Mouse (Mus musculus): Measurements from ENCODE around the gene Ehbp1l1.

The Ehbp1l1 gene

DNA sequence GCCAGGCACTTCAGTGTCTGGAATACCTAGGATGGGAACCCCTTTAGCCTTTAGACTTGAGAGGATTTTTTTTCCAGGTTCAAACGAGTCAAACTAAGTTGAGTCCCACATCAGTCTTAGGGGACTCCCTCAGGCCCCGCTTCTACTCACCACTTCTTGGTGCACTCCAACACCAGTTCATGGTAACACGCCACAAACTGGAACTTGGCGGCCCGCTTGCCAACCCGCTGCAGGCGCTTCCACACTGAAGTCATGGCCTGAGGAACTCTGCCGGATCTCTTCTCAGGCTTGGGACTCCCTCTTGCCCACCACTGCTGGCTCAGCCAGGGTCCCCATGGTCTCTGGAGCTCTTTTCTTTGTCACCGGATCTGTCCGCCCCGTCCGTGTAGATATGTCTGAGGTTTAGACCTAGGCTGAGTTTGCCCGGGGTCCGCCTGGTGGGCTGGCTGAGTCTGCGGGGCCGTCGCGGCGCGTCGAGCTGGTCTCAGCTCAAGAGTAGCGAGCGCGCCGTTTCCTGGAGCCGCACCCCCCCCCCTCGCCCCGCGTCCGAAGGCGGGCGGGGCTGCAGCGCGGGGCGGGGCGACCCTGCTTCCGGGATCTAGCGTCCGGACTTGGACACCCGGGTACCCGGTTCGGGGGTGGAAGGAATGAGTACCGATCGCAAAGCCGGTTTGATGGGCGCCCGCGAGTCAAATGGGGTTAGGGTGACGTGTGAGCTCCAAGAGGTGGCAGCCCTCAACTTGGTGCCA lies at the start of gene Ehbp1l1:
TSS of gene Ehbp1l1 (minus strand) at position 551 of the 749 bp plus-strand sequence.
- DNase-seq: no peak

DNA sequence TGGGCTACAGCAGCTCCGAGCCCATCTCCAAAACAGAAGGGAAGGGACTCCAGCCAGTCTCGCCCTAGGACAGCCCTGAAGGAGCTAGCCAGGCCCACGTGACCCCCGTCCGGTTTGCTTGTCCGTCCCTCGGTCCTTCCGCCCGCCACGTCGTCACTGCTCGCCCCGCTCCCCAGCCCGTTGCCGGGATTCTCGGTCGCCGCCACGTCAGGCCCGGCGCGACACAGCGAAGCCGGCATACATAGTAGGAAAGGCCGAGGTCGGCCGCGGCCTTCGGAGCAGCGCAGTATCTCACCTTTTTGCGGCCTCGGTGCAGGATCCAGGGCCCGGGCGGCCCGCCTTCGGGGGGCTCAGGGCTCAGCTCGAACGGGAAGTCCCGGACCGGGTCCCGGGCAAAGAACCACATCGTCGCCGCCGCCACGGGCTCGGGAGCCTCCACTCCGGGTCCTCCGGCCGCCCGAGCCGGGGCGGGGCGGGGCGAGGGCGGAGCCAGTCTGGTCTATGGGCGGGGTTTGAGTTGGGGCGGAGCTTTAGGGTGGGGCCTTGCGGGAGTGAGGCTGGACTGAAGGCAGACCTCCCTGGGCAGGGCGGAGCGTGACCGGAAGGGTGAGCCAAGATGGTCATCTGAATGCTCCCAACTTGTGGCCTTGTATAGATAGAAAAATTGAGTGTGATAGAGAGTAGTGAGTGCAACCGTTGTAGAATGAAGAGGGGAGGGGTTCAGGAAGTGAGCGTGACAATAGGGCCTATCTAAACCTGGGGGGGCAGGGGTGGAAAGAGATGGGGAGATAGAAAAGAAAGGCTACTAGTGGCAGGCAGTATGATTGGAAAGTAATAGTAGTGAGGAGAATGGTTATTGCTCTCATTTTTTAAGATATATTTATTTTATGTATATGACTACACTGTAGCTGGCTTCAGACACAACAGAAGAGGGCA lies 45.1 kb upstream of the Ehbp1l1 start, which contains the start of gene Scyl1:
TSS of gene Scyl1 (minus strand) at position 495 of the 936 bp plus-strand sequence.
- peak; percentile 96 for DNase-seq

DNA sequence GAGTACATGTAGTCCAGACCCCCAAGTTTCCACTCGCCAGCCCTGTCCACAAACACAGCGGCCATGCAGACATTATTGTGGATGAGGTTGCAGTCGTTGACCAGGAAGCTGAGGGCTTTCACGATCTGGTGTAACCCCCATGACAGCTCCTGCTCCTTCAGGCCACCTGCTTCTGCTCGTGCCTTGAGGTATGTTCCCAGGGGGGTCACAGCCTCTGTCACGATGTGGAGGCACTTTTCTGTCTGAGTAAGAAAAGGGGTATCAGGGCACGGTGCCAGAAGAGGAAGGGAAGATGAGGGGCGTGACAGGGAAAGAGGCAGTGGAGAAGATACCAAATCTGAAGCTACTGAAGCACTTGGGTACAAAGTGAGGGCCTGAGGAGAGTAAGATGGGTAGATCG lies 44.2 kb upstream of the Ehbp1l1 start:
- no peak for DNase-seq

DNA sequence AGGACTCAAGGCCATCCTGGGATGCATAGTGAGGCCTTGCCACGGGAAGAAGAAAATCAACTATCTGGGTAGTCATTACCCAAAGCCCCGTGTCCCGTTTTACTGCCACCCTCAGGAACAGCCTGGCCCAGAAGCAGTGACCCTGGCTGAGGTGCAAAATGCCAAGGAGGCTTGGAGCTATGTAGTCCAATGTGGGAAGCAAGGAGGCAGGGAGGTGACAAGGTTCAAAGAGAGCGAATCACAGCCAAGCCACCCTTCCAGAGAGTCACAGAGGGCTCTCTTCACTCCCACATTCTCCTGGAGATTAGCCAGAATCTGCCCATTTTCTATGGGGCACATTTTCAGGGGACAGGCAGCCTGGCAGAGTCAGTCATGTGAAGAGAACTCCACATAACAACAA lies 41.2 kb upstream of the Ehbp1l1 start:
- no peak for DNase-seq

DNA sequence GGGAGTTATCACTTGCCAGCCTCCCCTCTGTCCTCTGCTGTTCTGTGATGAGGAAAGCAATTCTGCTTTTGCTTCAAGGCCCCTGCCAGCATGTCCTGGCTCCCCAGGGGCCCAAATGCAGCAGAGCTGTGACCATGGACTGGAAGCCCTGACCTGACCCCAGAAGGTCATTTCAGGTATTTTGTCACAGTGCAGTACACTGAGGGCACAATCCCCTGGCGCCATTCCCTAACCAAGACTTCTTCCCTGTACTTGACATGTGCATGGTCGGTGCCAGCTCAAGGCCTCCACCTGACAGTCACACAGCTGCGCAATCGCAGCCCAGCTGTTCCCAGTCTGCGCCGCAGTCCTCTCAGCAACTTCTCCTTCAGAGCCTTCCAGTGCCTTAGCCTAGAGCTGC lies 37.0 kb upstream of the Ehbp1l1 start:
- DNase-seq: no peak

DNA sequence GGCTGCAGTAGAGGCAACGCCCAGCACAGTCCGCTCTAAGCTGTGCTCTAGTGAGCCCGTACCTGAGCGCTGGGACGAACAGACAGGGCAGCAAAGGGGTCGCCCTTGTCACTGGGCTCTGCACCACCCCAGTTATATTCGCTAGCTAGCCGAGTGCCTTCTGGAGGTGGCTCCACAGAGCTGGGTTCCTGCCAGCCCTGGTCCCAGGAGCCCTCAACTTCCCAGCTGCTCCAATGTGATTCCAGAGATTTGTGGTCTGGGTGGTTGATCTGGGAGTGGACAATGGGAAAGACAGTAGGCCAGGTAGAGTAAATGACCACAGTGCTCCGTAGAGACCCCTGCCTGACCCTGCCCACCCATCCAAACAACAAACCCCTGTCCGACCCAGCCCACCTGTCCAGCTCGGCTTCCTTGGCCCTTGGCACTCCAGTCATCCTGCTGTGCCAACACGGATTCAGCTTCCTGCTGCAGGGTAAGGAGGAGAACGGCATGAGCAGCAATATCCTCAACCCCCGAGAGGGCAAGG lies 32.8 kb upstream of the Ehbp1l1 start:
- DNase-seq: no peak

DNA sequence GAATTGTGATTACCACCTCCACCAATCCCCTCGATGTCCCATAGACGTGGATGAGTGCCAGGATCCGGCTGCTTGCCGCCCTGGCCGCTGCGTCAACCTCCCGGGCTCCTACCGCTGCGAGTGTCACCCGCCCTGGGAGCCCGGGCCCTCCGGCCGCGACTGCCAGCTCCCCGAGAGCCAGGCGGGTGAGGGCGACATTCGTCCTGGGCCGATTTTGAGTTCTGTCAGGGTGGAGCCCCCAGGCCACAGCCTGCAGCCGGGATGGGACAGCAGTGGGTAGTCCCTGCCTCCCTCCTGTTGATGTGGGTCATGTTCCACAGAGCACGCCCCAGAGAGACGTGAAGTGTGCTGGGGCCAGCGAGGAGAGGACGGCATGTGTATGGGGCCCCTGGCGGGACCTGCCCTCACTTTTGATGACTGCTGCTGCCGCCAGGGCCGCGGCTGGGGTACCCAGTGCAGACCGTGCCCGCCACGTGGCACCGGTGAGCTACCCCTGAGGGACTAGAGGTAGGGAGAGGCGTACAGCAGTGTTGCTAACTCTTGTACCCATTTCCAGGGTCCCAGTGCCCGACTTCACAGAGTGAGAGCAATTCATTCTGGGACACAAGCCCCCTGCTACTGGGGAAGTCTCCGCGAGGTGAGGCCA lies 31.0 kb upstream of the Ehbp1l1 start:
- DNase-seq: no peak

DNA sequence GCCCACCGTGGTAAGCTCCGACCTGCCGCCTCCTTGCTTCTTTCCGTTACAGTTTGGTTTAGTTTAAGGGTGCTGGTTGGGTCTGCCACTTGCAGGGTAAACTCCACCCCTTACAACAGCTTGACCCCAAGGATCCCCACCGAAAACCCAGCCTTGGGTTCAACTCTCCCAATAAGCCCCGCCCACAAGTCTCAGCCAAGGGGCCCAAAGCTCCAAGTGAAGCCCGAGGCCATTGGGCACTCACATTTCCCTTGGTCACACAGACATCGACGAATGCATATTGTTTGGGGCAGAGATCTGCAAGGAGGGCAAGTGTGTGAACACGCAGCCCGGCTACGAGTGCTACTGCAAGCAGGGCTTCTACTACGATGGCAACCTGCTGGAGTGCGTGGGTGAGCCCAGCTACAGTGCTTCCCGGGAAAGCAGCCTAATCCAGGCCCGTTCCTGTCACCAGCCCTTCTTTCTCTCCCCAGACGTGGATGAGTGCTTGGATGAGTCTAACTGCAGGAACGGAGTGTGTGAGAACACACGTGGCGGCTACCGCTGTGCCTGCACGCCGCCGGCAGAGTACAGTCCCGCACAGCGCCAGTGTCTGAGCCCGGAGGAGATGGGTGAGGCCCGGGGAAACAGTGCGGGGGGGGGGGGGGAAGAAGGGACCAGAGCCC lies 30.3 kb upstream of the Ehbp1l1 start:
- DNase-seq: no peak

DNA sequence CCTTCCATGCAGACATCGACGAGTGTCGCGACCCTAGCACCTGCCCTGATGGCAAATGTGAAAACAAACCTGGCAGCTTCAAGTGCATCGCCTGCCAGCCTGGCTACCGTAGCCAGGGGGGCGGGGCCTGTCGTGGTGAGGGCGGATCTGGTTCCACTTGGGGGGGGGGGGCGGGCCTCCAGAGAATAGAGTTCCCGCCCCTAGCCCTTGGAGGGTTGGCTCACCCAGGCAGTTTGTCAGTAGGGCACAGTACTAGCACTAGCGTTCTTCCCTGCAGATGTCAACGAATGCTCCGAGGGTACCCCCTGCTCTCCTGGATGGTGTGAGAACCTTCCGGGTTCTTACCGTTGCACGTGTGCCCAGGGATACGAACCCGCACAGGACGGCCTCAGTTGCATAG lies 25.6 kb upstream of the Ehbp1l1 start:
- no peak for DNase-seq

DNA sequence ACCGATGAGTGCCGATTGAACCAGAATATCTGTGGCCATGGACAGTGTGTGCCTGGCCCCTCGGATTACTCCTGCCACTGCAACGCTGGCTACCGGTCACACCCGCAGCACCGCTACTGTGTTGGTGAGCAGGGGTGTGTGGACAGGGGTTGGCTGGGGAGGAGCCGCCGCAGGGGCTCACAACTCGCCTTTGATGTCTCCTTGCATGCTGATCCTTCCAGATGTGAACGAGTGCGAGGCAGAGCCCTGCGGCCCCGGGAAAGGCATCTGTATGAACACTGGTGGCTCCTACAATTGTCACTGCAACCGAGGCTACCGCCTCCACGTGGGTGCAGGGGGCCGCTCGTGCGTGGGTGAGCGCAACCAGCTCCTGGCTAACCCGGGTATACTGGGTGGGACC lies 24.8 kb upstream of the Ehbp1l1 start:
- DNase-seq: no peak

DNA sequence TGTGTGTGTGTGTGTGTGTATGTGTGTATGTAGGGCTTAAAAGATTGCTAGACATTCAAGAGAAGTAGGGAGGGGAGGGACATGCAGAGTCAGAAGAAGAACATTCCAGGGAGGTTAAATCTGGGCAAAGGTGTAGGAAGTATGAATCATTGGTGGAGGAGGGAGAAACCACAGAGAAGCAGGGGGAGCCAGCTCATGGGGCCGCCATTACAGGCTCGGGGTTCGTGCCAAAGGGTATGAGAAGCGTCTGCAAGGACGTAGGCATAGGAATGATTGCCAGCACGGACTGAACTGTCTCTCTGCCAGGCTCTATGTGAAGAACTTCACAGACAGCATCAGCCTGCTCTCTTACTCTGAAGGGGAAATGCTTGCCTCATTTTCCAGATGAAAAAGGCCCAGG lies 23.4 kb upstream of the Ehbp1l1 start:
- DNase-seq: no peak

DNA sequence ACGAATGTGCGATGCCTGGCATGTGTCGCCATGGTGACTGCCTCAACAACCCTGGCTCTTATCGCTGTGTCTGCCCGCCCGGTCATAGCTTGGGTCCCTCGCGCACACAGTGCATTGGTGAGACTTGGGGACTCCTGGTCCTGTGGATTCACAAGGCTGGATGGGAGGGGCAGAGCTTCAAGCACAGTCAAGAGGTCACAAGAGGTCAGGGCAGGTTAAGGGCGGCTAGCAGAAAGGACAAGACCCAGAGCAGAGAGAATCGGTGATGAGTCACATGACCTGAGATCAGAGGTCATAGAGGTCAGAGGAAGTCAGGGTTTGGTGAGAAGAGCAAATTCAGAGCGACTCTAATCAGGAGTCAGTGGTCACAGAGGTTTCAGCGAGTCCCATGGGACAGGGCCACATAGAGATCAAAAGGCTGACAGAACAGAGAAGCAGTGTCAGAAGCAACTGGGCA lies 20.8 kb upstream of the Ehbp1l1 start:
- no peak for DNase-seq

DNA sequence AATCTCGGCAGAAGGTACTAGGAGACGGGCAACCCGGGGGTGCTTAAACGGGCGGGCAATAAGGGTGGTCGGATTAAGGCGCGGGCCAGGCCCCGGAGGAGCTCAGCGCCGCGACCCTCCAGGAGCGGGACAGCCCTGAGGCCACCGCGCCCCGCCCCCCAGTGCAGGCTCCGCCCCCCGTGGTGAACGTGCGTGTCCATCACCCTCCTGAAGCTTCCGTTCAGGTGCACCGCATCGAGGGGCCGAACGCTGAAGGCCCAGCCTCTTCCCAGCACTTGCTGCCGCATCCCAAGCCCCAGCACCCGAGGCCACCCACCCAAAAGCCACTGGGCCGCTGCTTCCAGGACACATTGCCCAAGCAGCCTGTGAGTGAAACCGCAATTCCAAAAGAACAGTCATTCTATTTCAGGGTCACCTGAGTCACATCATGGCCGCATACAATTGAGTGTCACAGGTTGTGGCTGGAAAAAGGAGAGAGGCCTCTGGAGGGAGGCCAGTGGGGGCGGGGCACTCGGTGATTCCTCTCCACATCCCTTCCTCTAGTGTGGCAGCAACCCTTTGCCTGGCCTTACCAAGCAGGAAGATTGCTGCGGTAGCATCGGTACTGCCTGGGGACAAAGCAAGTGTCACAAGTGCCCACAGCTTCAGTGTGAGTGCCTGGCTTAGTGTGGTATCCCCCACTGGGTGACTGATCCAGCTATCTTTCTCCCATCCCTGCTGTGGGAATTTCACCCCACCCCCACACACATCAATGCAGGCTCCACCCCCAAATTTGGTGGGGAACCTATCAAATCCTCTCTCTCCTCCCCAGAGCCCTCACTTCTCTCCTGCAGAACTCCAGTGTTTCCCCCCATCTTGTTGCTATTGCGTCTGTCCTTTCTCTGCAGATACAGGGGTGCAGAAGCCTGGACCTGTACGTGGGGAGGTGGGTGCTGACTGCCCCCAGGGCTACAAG lies 19.9 kb upstream of the Ehbp1l1 start:
- no peak for DNase-seq

DNA sequence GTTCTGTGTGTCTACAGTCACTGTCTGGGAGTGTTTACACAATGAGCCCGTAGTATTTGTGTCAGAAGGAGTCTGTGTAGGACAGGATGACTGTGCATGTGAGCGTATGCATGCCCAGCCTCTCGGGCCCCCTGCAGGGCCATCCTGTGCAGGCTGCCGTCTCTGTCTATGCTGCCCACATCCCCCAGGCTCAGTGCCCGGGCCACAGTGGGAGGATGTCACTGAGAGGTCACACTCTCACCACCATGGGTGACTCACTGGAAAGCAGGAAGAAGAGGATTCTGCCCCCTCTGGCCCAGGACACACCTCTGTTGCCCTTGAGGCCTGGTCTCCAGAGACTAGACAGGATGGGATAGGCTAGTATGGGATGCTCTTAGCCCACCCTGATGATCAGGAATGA lies 17.5 kb upstream of the Ehbp1l1 start:
- peak; percentile 58 for DNase-seq

DNA sequence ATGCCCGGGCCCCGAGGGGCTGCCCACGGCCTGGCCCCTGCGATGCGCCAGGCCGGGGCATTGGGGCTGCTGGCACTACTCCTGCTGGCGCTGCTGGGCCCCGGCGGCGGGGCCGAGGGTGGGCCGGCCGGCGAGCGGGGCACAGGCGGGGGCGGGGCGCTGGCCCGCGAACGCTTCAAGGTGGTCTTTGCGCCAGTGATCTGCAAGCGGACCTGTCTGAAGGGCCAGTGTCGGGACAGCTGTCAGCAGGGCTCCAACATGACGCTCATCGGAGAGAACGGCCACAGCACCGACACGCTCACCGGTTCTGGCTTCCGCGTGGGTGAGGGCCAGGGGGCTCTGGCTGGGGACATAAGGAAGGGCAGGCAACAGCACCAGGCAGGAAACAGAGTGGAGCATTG lies 16.1 kb upstream of the Ehbp1l1 start:
- no peak for DNase-seq

DNA sequence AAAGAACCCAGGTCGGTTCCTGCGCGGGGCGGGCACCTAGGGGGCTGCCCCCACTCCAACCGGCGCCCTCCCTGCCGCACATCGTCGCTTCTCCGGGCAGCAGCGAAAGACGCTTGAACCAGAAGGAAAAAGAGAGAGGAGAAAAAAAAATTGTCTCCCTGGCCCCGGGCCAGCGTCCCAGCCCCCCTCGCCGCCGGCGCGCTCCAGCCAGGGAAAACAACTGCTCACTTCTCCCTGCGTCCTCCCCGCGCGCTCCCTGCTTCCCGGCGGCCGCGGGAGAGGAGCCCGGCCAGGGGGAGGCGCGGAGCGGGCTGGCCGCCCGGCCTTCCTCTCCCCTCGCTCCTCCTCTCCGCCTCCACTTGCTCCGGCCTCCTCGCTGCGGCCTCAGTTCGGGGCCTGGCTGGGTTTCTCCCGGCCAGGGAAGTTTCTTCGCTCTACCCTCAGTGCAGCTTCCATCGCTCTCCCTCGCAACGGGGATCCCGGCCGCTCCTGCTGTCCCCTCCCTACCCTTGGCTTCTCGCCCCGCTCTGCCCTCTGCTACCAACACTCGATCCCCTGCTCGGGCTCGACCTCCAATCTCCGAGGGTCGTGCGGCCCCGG lies 15.6 kb upstream of the Ehbp1l1 start:
- DNase-seq: peak; percentile 77

DNA sequence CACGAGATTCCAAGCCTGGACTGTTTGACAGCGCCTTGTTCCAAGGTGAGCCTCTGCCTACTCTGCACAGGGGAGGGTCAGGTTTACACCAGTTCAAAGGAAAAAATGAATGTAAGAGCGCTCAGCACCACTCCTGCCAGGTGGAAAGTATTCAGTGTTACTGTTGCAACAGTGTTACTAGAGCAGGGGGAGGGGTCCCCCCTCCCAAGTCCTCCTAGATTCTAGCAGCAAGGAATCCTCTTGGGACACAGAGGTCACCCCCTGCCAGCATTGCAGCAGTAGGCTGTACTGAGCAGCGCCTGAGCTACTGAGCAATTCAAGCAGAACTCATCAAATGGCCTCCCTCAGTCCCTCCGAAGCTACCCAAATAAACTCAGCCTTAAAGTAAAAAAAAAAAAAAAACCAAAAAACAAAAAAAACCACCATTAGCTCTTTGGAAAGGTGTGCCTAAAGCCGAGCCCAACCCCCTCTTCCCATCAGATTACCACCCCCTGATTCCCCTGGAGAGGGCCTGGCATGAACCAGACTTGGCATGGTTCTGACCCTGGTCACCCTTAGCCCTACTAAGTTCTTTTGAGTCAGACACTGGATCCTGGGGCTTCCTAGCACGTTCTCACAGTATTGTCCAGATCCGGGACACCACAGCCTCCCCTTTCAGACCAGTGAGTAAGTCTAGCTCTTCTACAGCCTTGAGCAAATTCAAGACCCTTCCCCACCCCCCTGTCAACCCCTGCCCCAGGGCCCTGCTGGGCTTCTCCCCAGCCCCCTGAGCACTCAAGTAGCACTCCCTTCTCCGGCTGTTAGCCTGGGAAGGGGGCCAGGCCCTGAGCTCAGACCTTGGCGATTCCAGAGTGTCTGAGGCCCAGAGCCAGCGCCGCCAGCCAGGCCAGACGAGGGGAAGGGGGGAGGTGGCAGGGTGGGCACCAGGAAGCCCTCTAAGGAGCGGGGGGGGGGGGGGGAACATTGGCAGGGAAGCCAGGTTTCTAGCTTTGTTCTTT lies 14.5 kb upstream of the Ehbp1l1 start, which contains the start of gene Ltbp3:
TSS of gene Ltbp3 (plus strand) at position 585 of the 998 bp plus-strand sequence.
- DNase-seq: peak; percentile 69

DNA sequence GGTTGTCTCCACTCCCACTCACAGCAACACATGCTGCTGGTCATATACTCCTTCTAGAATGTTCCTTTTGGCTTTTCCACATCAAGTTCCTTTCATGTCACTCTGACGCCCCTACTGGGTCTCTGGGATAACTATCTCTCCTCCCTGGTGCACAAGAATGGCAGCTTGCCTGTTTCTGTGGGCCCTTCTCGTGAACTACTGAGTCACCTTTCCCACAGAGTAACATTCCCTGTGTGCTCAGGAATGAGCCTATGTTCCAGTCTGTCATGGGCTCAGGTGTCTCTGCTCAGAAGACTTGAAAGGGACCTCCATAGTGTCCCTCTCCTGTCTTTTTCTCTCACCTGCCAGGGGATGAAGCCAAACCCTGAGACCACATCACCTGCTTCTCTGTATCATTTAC lies 13.3 kb upstream of the Ehbp1l1 start:
- DNase-seq: no peak

DNA sequence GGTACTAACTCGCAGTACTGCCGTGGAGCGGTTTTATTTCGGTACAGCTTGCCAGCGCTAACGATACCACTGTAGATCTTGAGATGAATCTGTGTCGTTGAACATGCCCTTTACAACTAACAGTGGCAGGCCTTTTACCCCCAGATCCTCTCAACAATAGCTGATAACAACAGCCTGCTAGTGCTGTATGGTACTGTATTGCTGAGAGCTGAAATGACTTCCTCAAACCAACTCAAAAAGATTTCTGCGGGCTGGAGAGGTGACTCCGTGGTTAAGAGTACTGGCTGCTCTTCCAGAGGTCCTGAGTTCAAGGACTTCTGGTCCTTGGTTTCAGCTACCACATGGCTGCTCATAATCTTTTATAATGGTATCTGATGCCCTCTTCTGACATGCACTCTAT lies 8.2 kb upstream of the Ehbp1l1 start:
- no peak for DNase-seq
